Mouse (Mus musculus) megakaryocyte, embryonic 14.5 days (primary cell): ENCODE measurements around the gene Gm20388. TPM values are rescaled to one million over a fixed set of nuclear protein-coding genes. Genes with fewer than 3 reads are reported as not detected.

ENCODE experiments used
- H3K27me3 ChIP-seq: replicated peaks from 2 replicates; pipeline ENCODE3; 2012; ENCODE audit warnings: inconsistent platforms
- H3K36me3 ChIP-seq: replicated peaks from 2 replicates; pipeline ENCODE3; 2012; ENCODE audit warnings: low read length, inconsistent platforms, mixed read lengths
- H3K4me1 ChIP-seq: 2 replicates; pipeline ENCODE4 v1.6.1; 2012; ENCODE audit warnings: inconsistent platforms
- H3K4me3 ChIP-seq: replicated peaks from 2 replicates; pipeline ENCODE3; 2012; ENCODE audit warnings: moderate library complexity, mild to moderate bottlenecking, inconsistent platforms
- H3K9me3 ChIP-seq: 2 replicates; pipeline ENCODE4 v1.6.1; 2012; ENCODE audit warnings: inconsistent platforms
- FLI1 ChIP-seq: IDR thresholded peaks from 2 replicates; pipeline ENCODE4 v1.6.1; 2012; ENCODE audit warnings: low read length, inconsistent platforms, mixed read lengths
- GATA1 ChIP-seq: IDR thresholded peaks from 3 replicates; pipeline ENCODE4 v1.6.1; 2012; ENCODE audit warnings: mixed read lengths, low read length, inconsistent platforms, borderline replicate concordance
- polyA plus RNA-seq: library from polyadenylated mRNA; stranded (reverse); fragments of >175 nt; gene quantifications from 2 replicates; pipeline ENCODE4 v1.2.3, GENCODE M21; 2012; ENCODE audit warnings: low replicate concordance; ENCODE audit not compliant: insufficient read depth

Gm20388 gene
- polyA plus RNA-seq, 1 experiment, result 111 TPM

GRCm38 (mm10) chr8:122181414-122181813 lies 2270.8 kb downstream of the Gm20388 start:
- Histone ChIP-seq H3K9me3 (no peaks in the 10 kb centered on the region), H3K4me1 (peaks cover 52% of the 10 kb centered on the region), H3K4me3 (peak overlapping the region; percentile 55), H3K27me3 (peaks cover 75% of the 10 kb centered on the region), H3K36me3 (no peaks in the 10 kb centered on the region)
- TF ChIP-seq FLI1 (no peak), GATA1 (no peak)

GRCm38 (mm10) chr8:122181991-122182390 lies 2271.3 kb downstream of the Gm20388 start:
- H3K9me3 ChIP-seq, result no peaks in the 10 kb centered on the region
- peaks cover 79% of the 10 kb centered on the region for H3K27me3 ChIP-seq
- H3K4me3 ChIP-seq, result peak overlapping the region; percentile 55
- TF ChIP-seq FLI1 (no peak), GATA1 (no peak)
- H3K36me3 ChIP-seq, result no peaks in the 10 kb centered on the region
- H3K4me1 ChIP-seq, result peaks cover 56% of the 10 kb centered on the region

- TF ChIP-seq FLI1 (no peak), GATA1 (no peak)
- H3K4me3 ChIP-seq, result no peak overlapping the region
- H3K4me1 ChIP-seq, result peaks cover 56% of the 10 kb centered on the region
- no peaks in the 10 kb centered on the region for H3K9me3 ChIP-seq
- no peaks in the 10 kb centered on the region for H3K36me3 ChIP-seq
- peaks cover 74% of the 10 kb centered on the region for H3K27me3 ChIP-seq
These were observed 2275.8 kb downstream of the Gm20388 start for GRCm38 (mm10) chr8:122186363-122186974.

GRCm38 (mm10) chr8:122187271-122187670 lies 2276.6 kb downstream of the Gm20388 start:
- TF ChIP-seq GATA1, result no peak
- no peak for TF ChIP-seq FLI1
- Histone ChIP-seq H3K36me3 (no peaks in the 10 kb centered on the region), H3K4me1 (peaks cover 56% of the 10 kb centered on the region), H3K9me3 (no peaks in the 10 kb centered on the region), H3K4me3 (peak overlapping the region; percentile 16), H3K27me3 (peaks cover 77% of the 10 kb centered on the region)

GRCm38 (mm10) chr8:122190349-122191053 lies 2279.9 kb downstream of the Gm20388 start:
- no peaks in the 10 kb centered on the region for H3K9me3 ChIP-seq
- no peaks in the 10 kb centered on the region for H3K36me3 ChIP-seq
- no peak overlapping the region for H3K4me3 ChIP-seq
- H3K27me3 ChIP-seq, result peaks cover 77% of the 10 kb centered on the region
- peaks cover 69% of the 10 kb centered on the region for H3K4me1 ChIP-seq
- no peak for TF ChIP-seq FLI1
- TF ChIP-seq GATA1, result no peak

GRCm38 (mm10) chr8:122191054-122191376 lies 2280.4 kb downstream of the Gm20388 start:
- TF ChIP-seq GATA1, result no peak
- no peak for TF ChIP-seq FLI1
- Histone ChIP-seq H3K27me3 (peaks cover 75% of the 10 kb centered on the region), H3K4me1 (peaks cover 71% of the 10 kb centered on the region), H3K36me3 (no peaks in the 10 kb centered on the region), H3K4me3 (no peak overlapping the region), H3K9me3 (no peaks in the 10 kb centered on the region)

GRCm38 (mm10) chr8:122192771-122193170 lies 2282.1 kb downstream of the Gm20388 start:
- H3K9me3 ChIP-seq, result no peaks in the 10 kb centered on the region
- H3K4me1 ChIP-seq, result peaks cover 77% of the 10 kb centered on the region
- H3K27me3 ChIP-seq, result peaks cover 66% of the 10 kb centered on the region
- TF ChIP-seq FLI1 (no peak), GATA1 (no peak)
- no peaks in the 10 kb centered on the region for H3K36me3 ChIP-seq
- H3K4me3 ChIP-seq, result no peak overlapping the region

GRCm38 (mm10) chr8:122193521-122193920 lies 2282.9 kb downstream of the Gm20388 start:
- H3K9me3 ChIP-seq, result no peaks in the 10 kb centered on the region
- H3K4me1 ChIP-seq, result peaks cover 79% of the 10 kb centered on the region
- H3K4me3 ChIP-seq, result peak overlapping the region; percentile 71
- TF ChIP-seq FLI1, result no peak
- peaks cover 71% of the 10 kb centered on the region for H3K27me3 ChIP-seq
- H3K36me3 ChIP-seq, result no peaks in the 10 kb centered on the region

- TF ChIP-seq GATA1, result no peak
- TF ChIP-seq FLI1, result no peak
- Histone ChIP-seq H3K27me3 (peaks cover 70% of the 10 kb centered on the region), H3K4me3 (no peak overlapping the region), H3K9me3 (no peaks in the 10 kb centered on the region), H3K36me3 (no peaks in the 10 kb centered on the region), H3K4me1 (peaks cover 88% of the 10 kb centered on the region)
These were observed 2283.8 kb downstream of the Gm20388 start for GRCm38 (mm10) chr8:122194396-122194795.

GRCm38 (mm10) chr8:122197342-122197741 lies 2286.7 kb downstream of the Gm20388 start:
- Histone ChIP-seq H3K27me3 (peaks cover 68% of the 10 kb centered on the region), H3K4me3 (peak overlapping the region; percentile 68), H3K36me3 (no peaks in the 10 kb centered on the region), H3K9me3 (no peaks in the 10 kb centered on the region), H3K4me1 (peaks cover 71% of the 10 kb centered on the region)
- TF ChIP-seq GATA1 (no peak), FLI1 (no peak)
